Mouse (Mus musculus) thymus, adult 18-20 months (tissue): ENCODE measurements around the gene Sp8.

ENCODE experiments used
- DNase-seq, 2 experiments: peaks; one replicate each; pipeline ENCODE4 v3.0.0; 2022; ENCODE audit warnings: mixed read lengths in 2 of 2

The Sp8 gene

DNA sequence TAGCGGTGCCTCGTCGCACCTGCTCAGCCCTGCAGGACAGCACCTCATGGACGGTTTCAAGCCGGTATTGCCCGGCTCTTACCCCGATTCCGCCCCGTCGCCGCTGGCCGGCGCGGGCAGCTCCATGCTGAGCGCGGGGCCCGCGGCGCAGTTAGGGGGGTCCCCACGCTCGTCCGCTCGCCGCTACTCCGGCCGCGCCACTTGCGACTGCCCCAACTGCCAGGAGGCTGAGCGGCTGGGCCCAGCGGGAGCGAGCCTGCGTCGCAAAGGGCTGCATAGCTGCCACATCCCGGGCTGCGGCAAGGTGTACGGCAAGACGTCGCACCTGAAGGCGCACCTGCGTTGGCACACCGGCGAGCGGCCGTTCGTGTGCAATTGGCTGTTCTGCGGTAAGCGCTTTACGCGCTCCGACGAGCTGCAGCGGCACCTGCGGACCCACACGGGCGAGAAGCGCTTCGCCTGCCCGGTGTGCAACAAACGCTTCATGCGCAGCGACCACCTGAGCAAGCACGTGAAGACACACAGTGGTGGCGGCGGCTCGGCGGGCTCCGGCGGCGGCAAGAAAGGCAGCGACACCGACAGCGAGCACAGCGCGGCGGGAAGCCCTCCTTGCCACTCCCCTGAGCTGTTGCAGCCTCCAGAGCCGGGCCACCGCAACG is 3.2 kb downstream of the Sp8 start:
- DNase-seq, result no peak

- DNase-seq, result no peak
These were observed 3.9 kb downstream of the Sp8 start for GRCm38 (mm10) chr12:118849996-118850395.

GRCm38 (mm10) chr12:118850851-118851410 is 4.8 kb downstream of the Sp8 start:
- DNase-seq, result no peak

GRCm38 (mm10) chr12:118853331-118853730 is 7.2 kb downstream of the Sp8 start:
- no peak for DNase-seq

- no peak for DNase-seq
These were observed 8.3 kb downstream of the Sp8 start for GRCm38 (mm10) chr12:118854401-118854800.

DNA sequence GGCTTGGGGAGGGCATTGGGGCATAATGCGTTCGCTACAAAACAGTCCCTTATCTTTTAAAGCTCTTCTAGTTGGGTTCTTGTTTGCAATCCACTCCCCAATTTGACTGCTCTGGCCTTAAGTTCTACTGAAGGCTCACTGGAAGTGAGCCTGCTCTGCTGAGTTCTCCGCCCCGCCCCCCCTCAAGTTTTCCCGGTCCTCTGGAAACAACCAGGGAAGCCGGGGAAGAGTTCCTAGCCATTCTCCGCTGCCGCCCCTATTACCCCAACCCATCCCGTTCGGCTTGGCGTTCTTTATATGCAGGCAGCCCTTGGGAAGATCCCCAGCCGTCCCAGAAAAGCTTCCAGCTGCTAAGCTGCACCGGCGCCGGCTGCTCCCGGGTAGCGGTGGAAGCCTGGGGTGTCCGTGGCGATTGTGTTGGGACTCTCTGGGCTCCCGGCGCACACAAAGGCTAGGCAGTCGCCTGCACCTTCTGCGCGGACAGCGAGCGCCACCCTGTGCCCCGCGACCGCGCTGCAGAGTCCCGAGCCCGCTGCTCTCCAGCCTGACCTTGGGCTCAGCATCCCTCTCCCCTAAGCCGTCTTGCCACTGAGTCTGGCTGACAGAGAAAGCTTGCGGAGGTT is 8.8 kb downstream of the Sp8 start:
- no peak for DNase-seq

- DNase-seq, result no peak
These were observed 10.0 kb downstream of the Sp8 start for GRCm38 (mm10) chr12:118856151-118856550.

GRCm38 (mm10) chr12:118872673-118873072 is 26.5 kb downstream of the Sp8 start:
- no peak for DNase-seq

DNA sequence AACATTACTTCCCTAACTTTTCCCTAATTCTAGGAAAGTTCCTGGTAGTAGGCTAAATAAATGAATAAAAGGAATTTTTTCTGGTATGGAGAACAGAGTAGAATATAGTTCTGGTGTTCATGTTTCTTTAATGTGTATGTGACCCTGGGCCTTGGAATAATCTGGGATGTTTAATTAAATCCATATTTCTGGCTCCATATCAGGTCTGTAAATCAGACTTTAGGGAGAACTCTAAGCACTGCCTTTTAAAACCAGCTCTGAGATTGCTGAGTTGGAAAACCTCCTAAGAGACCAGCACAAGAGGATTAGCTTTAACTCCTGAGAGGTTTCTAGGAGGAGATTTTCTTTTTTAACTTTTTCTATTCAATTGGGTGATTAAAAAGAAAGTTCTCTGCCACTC is 36.7 kb downstream of the Sp8 start:
- DNase-seq, result no peak

GRCm38 (mm10) chr12:118887964-118888363 is 41.8 kb downstream of the Sp8 start:
- DNase-seq, result no peak
